Mouse (Mus musculus) intestine, embryonic 15.5 days (tissue): Measurements from ENCODE around the gene Dlgap4. TPM values are rescaled to one million over a fixed set of nuclear protein-coding genes. Genes with fewer than 3 reads are reported as not detected.
"Not testable (repeated sequence)": the region's sequence is repeated elsewhere in the genome, so short reads cannot be mapped to it uniquely, and the experiment has no call there.

Source experiments
- ATAC-seq: fragments of 200-750 bp; cut with Nextera tagmentation; 2 replicates; pipeline ENCODE4 v1.8.0; 2017; ENCODE audit warnings: moderate TSS enrichment, moderate library complexity
- H3K27ac ChIP-seq: fragments of 300-500 bp; sonication (generic); 2 replicates; pipeline ENCODE4 v1.5.1; 2015; ENCODE audit warnings: mild to moderate bottlenecking, inconsistent platforms
- H3K27me3 ChIP-seq: fragments of 300-500 bp; sonication (generic); replicated peaks from 2 replicates; pipeline ENCODE4 v1.6.1; 2015; ENCODE audit warnings: inconsistent platforms
- H3K36me3 ChIP-seq: fragments of 300-500 bp; sonication (generic); 2 replicates; pipeline ENCODE4 v1.6.1; 2015; ENCODE audit warnings: inconsistent platforms
- H3K4me1 ChIP-seq: fragments of 300-500 bp; sonication (generic); replicated peaks from 2 replicates; pipeline ENCODE4 v1.6.1; 2015; ENCODE audit warnings: inconsistent platforms
- H3K4me2 ChIP-seq: fragments of 300-500 bp; sonication (generic); replicated peaks from 2 replicates; pipeline ENCODE4 v1.6.1; 2015; ENCODE audit warnings: mild to moderate bottlenecking, inconsistent platforms
- H3K4me3 ChIP-seq: fragments of 300-500 bp; sonication (generic); replicated peaks from 2 replicates; pipeline ENCODE4 v1.5.1; 2015; ENCODE audit warnings: inconsistent platforms
- H3K9ac ChIP-seq: fragments of 300-500 bp; sonication (generic); 2 replicates; pipeline ENCODE4 v1.6.1; 2015; ENCODE audit warnings: inconsistent platforms
- H3K9me3 ChIP-seq: fragments of 300-500 bp; sonication (generic); 2 replicates; pipeline ENCODE4 v1.6.1; 2016; ENCODE audit warnings: inconsistent platforms
- WGBS: fragments of 180-500 bp; shearing (Covaris S2); methylation state at CpG from one replicate; pipeline ENCODE4 v1.1.7; 2015; 5-methylcytosine and 5-hydroxymethylcytosine counted together
- polyA plus RNA-seq: library from polyadenylated mRNA; unstranded; fragments of >200 nt; fragmentation: Nextera tagmentation; extraction: Ambion mirVana; gene quantifications from 2 replicates; pipeline ENCODE4 v1.2.1, GENCODE M21; 2015

Dlgap4 gene
- polyA plus RNA-seq, 1 experiment from 2014 or later: 54.3 TPM

DNA sequence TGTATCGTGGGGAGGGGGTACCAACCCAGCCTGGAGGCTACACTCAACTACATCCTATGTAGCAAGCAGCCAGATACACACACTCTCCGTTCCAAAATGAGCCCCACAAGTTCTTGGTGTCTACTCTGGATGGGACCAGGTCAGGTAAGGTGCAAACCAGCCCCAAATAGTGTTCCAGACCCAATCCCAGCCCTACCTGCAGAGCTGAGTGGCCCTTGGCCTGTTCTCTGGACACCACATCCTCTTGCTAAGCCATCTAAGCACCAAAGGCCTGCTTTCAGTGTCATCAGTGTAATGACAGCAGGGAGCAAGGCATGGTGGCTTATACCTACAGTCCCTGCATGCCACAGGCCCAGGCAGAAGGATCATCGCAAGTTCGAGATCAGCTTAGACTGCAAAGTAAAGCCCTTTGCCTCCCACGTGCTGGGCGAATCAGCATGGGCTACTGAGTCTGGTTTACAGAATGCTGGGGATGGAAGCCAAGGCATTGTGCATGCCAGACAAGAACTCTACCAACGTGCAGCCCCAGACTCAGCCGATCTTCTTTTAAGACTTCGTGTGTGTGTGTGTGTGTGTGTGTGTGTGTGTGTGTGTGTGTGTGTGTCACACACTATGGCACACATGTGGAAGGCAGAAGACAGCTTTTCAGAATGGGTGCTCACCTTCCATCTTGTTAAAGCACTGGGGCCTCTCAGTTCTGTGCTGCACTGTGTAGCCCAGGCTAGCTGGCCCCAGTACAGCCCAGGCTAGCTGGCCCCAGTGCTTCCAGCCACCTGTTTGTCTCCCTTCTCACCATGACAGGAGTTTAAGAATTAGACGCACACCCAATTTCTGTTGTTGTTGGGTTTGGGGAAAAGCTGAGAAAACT is 169.2 kb downstream of the Dlgap4 start:
- Histone ChIP-seq H3K27ac (no peak overlapping the region), H3K9ac (no peak overlapping the region), H3K36me3 (peaks cover 11% of the 10 kb centered on the region; the same call in 1 of the 2 replicates), H3K4me2 (no peak overlapping the region), H3K9me3 (no peaks in the 10 kb centered on the region), H3K4me3 (no peak overlapping the region), H3K27me3 (no peaks in the 10 kb centered on the region), H3K4me1 (peaks cover 15% of the 10 kb centered on the region)
- WGBS: 84% methylated on average over 10 of the region's 10 CpGs
- ATAC-seq: no peak

DNA sequence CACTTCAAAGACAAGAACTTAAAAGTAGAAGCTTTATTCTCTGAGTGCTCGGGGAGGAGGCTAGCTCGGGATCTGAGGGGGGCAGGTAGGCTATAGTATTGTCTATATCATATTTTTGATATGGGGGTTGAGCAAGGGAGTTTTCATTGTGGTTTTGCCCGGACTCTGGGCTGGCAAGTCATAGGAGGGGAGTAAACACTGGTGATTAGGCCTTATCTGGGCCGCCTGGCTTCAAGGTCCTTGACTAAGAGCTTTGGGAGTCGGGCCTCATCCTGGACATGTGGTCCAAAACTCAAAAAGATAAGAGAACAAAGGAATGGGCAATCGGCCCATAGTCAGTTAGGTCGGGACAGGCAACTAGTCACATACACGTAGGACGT is 169.8 kb downstream of the Dlgap4 start:
- ATAC-seq: peak; percentile 52
- Histone ChIP-seq H3K36me3 (peaks cover 11% of the 10 kb centered on the region; the same call in 1 of the 2 replicates), H3K4me3 (no peak overlapping the region), H3K27ac (0 out of 2 replicates have a peak overlapping the region, but pooled peaks have one; percentile 3), H3K9me3 (no peaks in the 10 kb centered on the region), H3K4me1 (peaks cover 15% of the 10 kb centered on the region), H3K4me2 (no peak overlapping the region), H3K27me3 (no peaks in the 10 kb centered on the region), H3K9ac (no peak overlapping the region)
- WGBS: 58% methylated on average over 9 of the region's 9 CpGs

DNA sequence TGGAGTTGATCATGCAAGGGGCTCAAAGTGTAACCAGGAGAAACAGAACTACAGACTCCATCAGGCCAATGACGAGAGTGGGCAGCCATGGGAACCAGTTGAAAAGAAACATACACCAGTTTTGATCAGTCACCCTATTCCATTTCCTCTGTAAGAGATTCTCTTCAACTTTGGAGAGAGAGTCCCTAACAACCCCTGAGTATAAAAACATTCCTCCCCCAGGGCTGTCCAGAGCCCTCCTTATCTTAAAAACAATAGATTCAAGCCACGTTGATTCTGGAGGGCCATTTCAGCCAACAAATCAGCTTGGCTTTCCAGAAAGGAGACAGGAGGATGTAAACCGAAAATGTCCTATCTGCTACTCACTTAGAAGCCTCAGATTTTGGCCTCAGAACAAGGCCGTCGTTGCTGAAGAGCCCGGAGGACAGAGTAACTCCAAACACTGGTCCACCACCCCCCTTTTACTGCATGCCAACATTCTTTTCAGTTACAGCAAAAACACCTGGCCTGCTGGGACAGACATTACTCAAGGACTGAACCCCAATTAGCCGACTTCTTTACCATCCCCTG is 170.6 kb downstream of the Dlgap4 start:
- Histone ChIP-seq H3K36me3 (peaks cover 8% of the 10 kb centered on the region; the same call in 1 of the 2 replicates), H3K9me3 (no peaks in the 10 kb centered on the region), H3K4me1 (peaks cover 13% of the 10 kb centered on the region), H3K4me3 (no peak overlapping the region), H3K9ac (no peak overlapping the region), H3K27me3 (no peaks in the 10 kb centered on the region), H3K27ac (no peak overlapping the region), H3K4me2 (no peak overlapping the region)
- whole genome bisulfite sequencing: 43% methylated on average over 7 of the region's 7 CpGs
- ATAC-seq: no peak

DNA sequence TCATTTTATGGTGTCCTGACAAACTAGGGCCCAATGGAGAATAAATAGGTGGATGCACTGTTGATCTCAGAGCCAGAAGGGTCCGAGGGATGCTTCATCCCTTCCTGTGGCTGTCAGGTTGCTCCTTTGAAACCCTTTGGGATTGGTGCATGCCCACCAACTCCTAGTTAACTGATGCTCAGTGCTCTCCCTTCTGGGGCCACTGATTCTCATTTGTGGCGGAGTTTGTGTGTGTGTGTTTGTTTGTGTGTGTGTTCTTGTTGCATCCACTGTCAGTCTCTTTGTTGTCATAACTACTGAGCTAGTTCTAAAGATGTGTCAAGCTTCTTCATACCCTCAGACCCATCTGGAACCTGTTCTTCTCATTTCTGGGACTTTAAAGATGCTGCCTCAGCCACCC is 171.4 kb downstream of the Dlgap4 start:
- H3K36me3 ChIP-seq: peaks cover 7% of the 10 kb centered on the region; the same call in 1 of the 2 replicates
- H3K4me3 ChIP-seq: no peak overlapping the region
- no peak overlapping the region for H3K9ac ChIP-seq
- H3K4me1 ChIP-seq: peaks cover 9% of the 10 kb centered on the region
- H3K9me3 ChIP-seq: no peaks in the 10 kb centered on the region
- H3K4me2 ChIP-seq: no peak overlapping the region
- ATAC-seq: no peak
- no peaks in the 10 kb centered on the region for H3K27me3 ChIP-seq
- WGBS: 87% methylated on average over 2 of the region's 2 CpGs
- H3K27ac ChIP-seq: no peak overlapping the region

DNA sequence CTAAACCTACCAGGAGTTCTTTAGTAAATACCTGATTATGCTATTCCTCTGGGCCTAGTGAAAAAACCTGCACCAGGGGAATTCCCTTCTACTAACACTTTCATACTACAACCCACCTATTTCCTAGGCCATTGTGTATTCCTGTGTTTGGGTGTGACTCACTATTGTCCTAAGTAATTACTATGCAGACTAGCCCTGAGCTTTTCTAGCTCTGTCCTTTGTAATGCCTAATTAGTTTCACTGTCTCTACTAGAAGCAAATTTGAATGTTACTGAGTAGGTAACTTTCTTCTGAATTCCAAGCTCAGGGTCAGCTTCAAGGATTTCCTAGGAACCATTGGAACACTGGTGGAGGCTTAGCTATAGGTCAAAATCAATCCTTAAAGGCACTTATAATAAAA is 172.9 kb downstream of the Dlgap4 start:
- H3K4me1 ChIP-seq, H3K4me2 ChIP-seq, H3K4me3 ChIP-seq, ATAC-seq, H3K9me3 ChIP-seq, H3K9ac ChIP-seq, H3K27ac ChIP-seq, H3K27me3 ChIP-seq, H3K36me3 ChIP-seq: not testable (repeated sequence)

DNA sequence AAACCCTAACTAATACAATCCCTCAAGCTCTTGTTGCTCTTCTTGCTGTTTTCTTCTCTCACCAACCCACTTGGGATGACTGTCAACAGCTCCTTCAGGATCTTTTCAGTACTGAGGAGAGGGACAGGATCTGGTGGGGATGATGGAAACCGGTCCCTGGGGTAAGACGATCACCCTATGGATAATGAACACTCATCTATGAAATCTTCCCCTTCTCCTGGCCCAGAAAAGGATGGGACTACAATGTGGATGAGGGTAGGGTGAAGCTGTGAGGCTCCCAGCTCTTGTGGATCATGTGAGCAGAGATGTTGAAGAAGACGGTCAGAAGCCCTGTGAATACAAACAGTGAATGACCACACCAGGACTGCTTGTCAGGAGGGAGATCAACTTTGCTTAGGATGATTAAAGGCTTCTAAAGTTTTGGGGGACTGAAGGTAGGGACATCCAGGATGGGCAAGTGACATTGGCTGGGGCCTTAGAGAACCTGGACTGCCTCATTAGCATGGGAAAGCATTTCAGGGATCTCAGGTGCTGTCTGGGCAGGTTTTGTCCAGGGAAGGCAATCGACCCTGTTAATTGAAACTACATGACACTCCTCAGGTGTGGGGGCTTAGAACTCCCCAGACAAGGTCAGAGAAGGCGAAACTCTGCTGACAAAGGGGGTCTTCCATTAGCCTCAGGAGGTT is 173.7 kb downstream of the Dlgap4 start:
- ATAC-seq: no peak
- Histone ChIP-seq H3K4me2 (no peak overlapping the region), H3K27me3 (no peaks in the 10 kb centered on the region), H3K9me3 (0 out of 2 replicates have a peak, but pooled peaks cover 3% of the 10 kb centered on the region), H3K4me1 (0 out of 2 replicates have a peak, but pooled peaks cover 2% of the 10 kb centered on the region), H3K27ac (no peak overlapping the region), H3K36me3 (no peaks in the 10 kb centered on the region), H3K9ac (no peak overlapping the region), H3K4me3 (no peak overlapping the region)
- WGBS: 90% methylated on average over 5 of the region's 5 CpGs

DNA sequence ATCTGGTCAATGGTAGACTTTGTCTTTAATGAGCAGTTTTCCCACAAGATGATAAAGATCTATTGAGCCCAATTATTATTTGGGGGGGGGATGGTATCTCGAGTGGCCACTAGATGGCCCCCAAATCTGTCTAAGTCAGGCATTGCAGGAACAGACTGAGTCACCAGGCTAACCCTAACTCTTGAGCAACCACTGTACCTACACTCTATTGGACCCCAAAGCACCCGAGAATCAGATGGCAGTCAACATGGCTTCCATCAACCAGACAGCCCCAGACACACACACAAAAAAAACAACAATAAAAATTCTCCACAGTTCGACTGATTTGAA is 174.2 kb downstream of the Dlgap4 start:
- Histone ChIP-seq H3K27me3 (no peaks in the 10 kb centered on the region), H3K9ac (no peak overlapping the region), H3K36me3 (no peaks in the 10 kb centered on the region), H3K4me3 (no peak overlapping the region), H3K4me1 (0 out of 2 replicates have a peak, but pooled peaks cover 2% of the 10 kb centered on the region), H3K4me2 (no peak overlapping the region), H3K9me3 (0 out of 2 replicates have a peak, but pooled peaks cover 3% of the 10 kb centered on the region), H3K27ac (no peak overlapping the region)
- 40% methylated on average over 3 of the region's 3 CpGs for WGBS
- no peak for ATAC-seq

DNA sequence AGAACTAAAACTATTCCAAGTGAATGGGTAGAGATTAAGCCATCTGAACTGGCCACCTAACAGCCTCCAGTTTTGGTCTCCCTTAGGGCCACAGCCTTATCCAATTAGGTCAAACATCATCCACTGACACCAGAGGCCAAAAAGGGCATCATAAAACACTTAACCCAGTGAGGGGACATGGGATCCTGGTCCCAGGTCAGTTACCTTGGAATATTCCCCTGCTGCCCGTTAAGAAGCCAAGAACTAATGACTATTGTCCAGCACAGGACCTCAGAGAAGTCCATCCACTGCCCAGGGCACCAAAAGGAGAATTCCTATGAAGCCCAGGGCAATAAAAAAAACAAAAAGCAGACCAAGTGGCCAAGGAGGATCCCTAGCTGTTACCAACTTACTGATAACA is 175.3 kb downstream of the Dlgap4 start:
- Histone ChIP-seq H3K4me2 (no peak overlapping the region), H3K9me3 (0 out of 2 replicates have a peak, but pooled peaks cover 3% of the 10 kb centered on the region), H3K27me3 (no peaks in the 10 kb centered on the region), H3K4me3 (no peak overlapping the region), H3K9ac (no peak overlapping the region), H3K36me3 (no peaks in the 10 kb centered on the region), H3K27ac (no peak overlapping the region), H3K4me1 (no peaks in the 10 kb centered on the region)
- 65% methylated on average over 1 of the region's 1 CpGs for WGBS
- ATAC-seq: no peak

DNA sequence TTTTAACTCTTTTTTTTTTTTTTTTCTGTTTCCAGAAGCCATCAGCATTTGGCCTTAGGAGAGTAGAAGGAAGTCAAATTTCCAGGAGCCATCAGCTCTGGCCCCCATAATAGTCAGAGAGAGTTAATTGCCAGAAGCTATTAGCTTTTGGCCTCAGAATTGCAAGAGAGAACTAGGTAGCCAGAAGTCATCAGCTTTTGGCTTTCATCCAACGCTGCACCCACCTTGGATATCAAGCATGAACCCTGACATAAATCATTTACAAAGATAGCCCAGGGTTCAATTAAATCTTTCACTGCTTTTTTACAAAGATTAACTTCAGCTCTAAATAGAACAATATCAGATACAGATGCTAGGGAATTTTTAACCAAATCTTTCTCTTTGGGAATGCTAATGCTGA is 185.0 kb downstream of the Dlgap4 start:
- Histone ChIP-seq H3K9me3 (no peaks in the 10 kb centered on the region), H3K9ac (no peak overlapping the region), H3K4me2 (no peak overlapping the region), H3K4me1 (no peaks in the 10 kb centered on the region), H3K36me3 (no peaks in the 10 kb centered on the region), H3K27me3 (no peaks in the 10 kb centered on the region), H3K27ac (no peak overlapping the region), H3K4me3 (no peak overlapping the region)
- WGBS: 74% methylated on average over 1 of the region's 1 CpGs
- no peak for ATAC-seq

DNA sequence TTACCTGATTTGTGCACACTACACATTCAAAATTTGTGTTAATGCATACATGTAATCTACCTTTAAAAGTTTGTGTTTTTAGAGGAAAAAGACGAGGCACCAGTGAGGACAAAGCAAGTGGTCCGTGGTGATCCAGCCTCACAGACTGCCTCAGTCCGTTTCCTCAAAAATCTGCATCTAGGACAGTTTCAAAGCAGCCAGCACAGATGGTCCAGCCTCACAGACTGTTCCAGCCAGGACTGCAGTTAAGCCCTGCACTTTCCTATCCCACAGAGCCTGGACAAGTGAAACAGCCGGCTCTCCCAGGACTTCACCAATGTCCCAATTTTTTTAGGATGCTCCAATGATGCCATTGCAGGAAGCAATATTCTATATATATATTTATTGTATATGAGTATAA is 187.5 kb downstream of the Dlgap4 start:
- no peaks in the 10 kb centered on the region for H3K4me1 ChIP-seq
- H3K9ac ChIP-seq: no peak overlapping the region
- H3K9me3 ChIP-seq: no peaks in the 10 kb centered on the region
- WGBS: 78% methylated on average over 4 of the region's 4 CpGs
- H3K27ac ChIP-seq: no peak overlapping the region
- no peaks in the 10 kb centered on the region for H3K27me3 ChIP-seq
- H3K4me3 ChIP-seq: no peak overlapping the region
- H3K36me3 ChIP-seq: no peaks in the 10 kb centered on the region
- ATAC-seq: no peak
- H3K4me2 ChIP-seq: no peak overlapping the region

DNA sequence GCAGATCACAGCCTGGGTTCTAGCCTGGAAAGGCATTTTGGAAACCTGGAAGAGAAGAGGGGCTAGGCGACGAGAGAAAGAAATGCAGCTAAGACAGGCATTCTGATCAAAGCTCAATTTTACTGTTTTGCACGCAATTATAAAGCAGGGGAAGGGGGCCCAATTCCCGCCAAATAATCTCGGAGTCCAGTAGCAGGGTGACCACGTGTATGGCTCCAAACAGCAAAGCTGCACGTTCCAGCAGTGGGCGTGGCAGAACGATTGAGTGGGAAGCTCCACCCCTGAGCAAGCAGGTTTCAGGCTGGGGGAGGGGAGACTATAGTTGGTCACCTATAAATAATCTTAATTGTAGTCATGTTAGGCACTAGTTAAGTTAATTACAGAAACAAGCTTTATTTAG is 188.6 kb downstream of the Dlgap4 start:
- H3K4me3 ChIP-seq, ATAC-seq, H3K9me3 ChIP-seq, H3K9ac ChIP-seq, H3K27ac ChIP-seq, H3K4me2 ChIP-seq, H3K4me1 ChIP-seq, H3K36me3 ChIP-seq, H3K27me3 ChIP-seq: not testable (repeated sequence)
- 46% methylated on average over 9 of the region's 9 CpGs for WGBS

DNA sequence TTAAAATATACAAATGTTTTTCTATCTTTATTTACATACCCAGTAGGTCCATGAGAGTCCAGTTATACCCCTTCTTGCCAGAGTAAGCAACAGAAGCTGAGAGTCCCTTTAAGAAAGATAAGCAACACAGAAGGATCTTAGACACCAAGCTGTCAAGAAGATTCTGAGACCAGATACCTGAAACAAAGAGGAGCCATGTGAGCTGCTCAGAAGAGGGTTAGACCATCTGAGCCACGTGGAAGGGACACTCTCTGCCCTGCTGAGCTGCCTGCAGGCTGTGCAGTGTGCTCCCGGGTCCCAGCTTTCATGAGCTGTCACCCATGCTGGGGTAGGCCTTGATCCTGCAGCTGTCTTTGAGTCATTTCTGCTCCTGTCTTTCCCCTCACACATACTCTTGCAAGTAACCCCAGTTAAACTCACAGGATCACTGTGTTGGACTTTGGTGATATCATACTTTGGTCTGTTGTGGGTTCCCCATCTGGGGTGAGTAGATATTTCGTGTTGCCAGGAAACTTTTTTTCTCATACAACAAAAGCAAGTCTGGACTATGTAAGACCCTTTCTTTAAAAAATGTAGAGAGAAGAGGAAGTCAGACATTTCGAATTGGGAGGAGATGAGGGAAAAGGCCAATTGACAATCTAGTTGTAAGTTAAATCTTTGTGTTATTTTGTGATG is 190.3 kb downstream of the Dlgap4 start:
- H3K9me3 ChIP-seq: no peaks in the 10 kb centered on the region
- no peak for ATAC-seq
- H3K4me2 ChIP-seq: no peak overlapping the region
- H3K9ac ChIP-seq: no peak overlapping the region
- H3K4me1 ChIP-seq: no peaks in the 10 kb centered on the region
- H3K4me3 ChIP-seq: no peak overlapping the region
- 66% methylated on average over 4 of the region's 4 CpGs for WGBS
- H3K36me3 ChIP-seq: no peaks in the 10 kb centered on the region
- H3K27me3 ChIP-seq: no peaks in the 10 kb centered on the region
- H3K27ac ChIP-seq: no peak overlapping the region
